Mouse (Mus musculus) small intestine, adult 2 months (tissue): ENCODE results near the gene Clcnkb. TPM values are rescaled to one million over a fixed set of nuclear protein-coding genes. Genes with fewer than 3 reads are reported as not detected.
A peak's percentile ranks its signal among the peaks of the same experiment; 100 is the strongest.

Experiments
- H3K27ac ChIP-seq: fragments of 200-500 bp; 2 replicates; pipeline ENCODE4 v1.5.1; 2012; ENCODE audit warnings: low read depth, low read length, control low read depth, inconsistent platforms; ENCODE audit not compliant: insufficient read depth
- H3K27me3 ChIP-seq: fragments of 200-500 bp; 2 replicates; pipeline ENCODE4 v1.6.1; 2012; ENCODE audit warnings: mild to moderate bottlenecking, moderate library complexity, low read length, inconsistent platforms; ENCODE audit not compliant: control insufficient read depth, insufficient read depth
- H3K36me3 ChIP-seq: fragments of 200-500 bp; 2 replicates; pipeline ENCODE4 v1.6.1; 2012; ENCODE audit warnings: mild to moderate bottlenecking, low read length, control low read depth, inconsistent platforms; ENCODE audit not compliant: control insufficient read depth, insufficient read depth
- H3K4me1 ChIP-seq: fragments of 200-500 bp; 2 replicates; pipeline ENCODE4 v1.6.1; 2012; ENCODE audit warnings: low read length, inconsistent platforms, mixed read lengths; ENCODE audit not compliant: control insufficient read depth, insufficient read depth, insufficient read length
- H3K4me3 ChIP-seq: fragments of 200-500 bp; 2 replicates; pipeline ENCODE4 v1.5.1; 2012; ENCODE audit warnings: low read depth, mild to moderate bottlenecking, control low read depth, inconsistent platforms, low read length, moderate library complexity
- CTCF ChIP-seq: fragments of 200-500 bp; IDR thresholded peaks from 2 replicates; pipeline ENCODE4 v1.5.1; 2012; ENCODE audit warnings: low read depth, mild to moderate bottlenecking, control low read depth, inconsistent platforms, low read length, moderate library complexity, mixed read lengths; ENCODE audit not compliant: insufficient replicate concordance, insufficient read length; ENCODE audit errors: extremely low read depth
- POLR2A ChIP-seq: fragments of 200-500 bp; IDR thresholded peaks from 2 replicates; pipeline ENCODE4 v1.6.1; 2012; ENCODE audit warnings: low read depth, mild to moderate bottlenecking, control low read depth, inconsistent platforms, low read length, moderate library complexity
- WGBS: fragments of 180-500 bp; shearing (Covaris S2); methylation state at CpG from one replicate; pipeline ENCODE4 v1.1.7; 2018; 5-methylcytosine and 5-hydroxymethylcytosine counted together
- polyA plus RNA-seq: library from polyadenylated mRNA; depleted of rRNA; stranded (reverse); fragments of >200 nt; gene quantifications from 2 replicates; pipeline ENCODE4 v1.2.3, GENCODE M21; 2012

The Clcnkb gene
- polyA plus RNA-seq, 1 experiment = not detected

DNA sequence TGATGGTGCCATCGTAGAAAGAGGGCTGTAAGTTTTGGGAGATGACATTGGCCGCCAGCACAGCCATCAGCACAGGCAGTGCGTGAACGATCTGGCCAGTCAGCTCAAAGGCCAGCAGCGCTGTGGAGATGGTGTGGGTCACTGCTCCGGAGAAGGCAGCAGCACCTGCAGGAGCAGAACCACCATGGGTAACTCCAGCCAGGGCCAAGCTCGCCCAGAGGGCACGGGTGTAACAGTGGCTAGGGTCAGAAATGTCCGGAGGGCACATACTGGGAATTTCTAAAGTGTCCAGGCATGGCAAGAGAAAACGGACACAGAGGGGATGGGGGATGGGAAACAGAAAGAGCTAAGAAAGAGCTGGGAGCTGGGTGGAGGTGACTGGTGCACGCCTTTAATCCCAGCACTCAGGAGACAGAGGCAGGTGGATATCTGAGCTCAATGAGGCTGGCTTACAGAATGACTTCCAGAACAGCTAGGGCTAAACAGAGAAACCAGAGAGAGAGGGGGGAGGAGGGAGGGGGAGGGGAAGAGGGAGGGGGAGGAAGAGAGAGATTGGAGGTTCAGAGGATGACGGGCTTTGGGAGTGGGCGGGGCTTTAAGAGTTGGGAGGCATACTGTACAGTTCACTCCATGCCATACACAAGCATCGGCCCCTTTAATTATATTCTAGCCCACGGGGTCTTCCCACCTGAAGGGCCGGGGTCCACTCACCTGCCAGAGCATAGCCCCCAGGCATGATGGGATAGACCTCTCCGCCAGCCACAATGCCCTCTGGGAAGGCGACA, 26.3 kb downstream of the Clcnkb start:
- WGBS = 69% methylated on average over 18 of the region's 18 CpGs
- no peaks in the 10 kb centered on the region; the same call in none of the 2 replicates for H3K4me1 ChIP-seq
- H3K27me3 ChIP-seq = 0 out of 2 replicates have a peak, but pooled peaks cover 2% of the 10 kb centered on the region
- no peak overlapping the region for H3K27ac ChIP-seq
- TF ChIP-seq CTCF (no peak), POLR2A (no peak)
- no peak overlapping the region for H3K4me3 ChIP-seq
- no peaks in the 10 kb centered on the region for H3K36me3 ChIP-seq

DNA sequence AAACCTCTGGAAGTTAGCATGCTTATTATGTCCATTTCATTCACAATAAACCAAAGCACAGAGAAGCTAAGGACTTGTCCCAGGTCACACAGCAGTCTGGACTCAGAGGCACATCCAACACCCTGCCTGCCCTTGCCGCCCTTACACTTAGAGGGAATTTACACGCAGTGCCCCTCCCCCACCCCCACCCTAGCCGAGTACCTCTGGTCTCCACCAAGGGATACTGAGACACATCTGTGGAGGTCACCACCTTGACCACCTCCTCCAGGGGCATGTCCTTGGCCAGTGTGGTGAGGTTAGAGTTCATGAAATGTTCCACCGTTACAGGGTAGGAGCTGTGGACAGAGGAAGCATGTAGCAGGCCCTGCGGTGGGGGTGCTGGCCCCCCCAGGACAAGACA, 27.9 kb downstream of the Clcnkb start:
- Histone ChIP-seq H3K27ac (no peak overlapping the region), H3K36me3 (no peaks in the 10 kb centered on the region), H3K4me1 (no peaks in the 10 kb centered on the region; the same call in none of the 2 replicates), H3K27me3 (peaks cover 15% of the 10 kb centered on the region; the same call in 1 of the 2 replicates), H3K4me3 (no peak overlapping the region)
- TF ChIP-seq POLR2A (no peak), CTCF (no peak)
- WGBS = 69% methylated on average over 5 of the region's 5 CpGs

DNA sequence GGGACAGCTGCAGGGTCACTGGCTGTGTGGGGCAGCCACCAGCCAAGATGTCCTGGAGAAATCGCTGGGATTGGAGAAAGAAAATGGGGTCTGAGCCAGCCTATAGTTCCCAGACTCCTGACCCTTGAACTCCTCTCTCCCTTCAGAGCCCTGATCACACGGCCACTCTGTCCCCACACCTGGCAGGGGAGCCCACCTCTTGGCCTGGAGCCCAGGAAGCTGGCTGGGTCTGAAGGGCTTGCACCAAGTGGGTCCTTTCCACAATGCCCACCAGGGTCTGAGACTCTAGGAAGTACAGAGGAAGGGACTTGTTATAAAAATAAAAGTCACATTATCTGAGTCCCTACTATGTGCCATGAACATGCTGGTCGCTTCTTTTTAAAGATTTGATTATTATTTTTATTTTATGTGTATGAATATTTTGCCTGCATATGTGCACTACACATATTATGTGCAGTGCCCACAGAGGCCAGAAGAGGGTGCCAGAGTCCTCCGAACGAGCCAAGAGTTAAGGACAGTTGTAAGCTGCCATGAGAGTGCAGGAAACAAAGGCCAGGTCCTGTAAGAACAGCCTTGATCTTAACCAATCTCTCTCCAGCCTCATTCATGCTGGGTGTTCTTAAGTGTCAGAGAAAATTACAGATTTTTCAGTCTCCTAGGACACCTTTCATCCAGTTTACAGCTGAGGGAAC, 28.6 kb downstream of the Clcnkb start:
- WGBS = 3% methylated on average over 5 of the region's 5 CpGs
- TF ChIP-seq CTCF (peak; percentile 72; the same call in 1 of the 2 replicates), POLR2A (no peak)
- Histone ChIP-seq H3K4me3 (no peak overlapping the region), H3K27me3 (peaks cover 20% of the 10 kb centered on the region), H3K4me1 (peaks cover 2% of the 10 kb centered on the region), H3K27ac (no peak overlapping the region), H3K36me3 (no peaks in the 10 kb centered on the region)

DNA sequence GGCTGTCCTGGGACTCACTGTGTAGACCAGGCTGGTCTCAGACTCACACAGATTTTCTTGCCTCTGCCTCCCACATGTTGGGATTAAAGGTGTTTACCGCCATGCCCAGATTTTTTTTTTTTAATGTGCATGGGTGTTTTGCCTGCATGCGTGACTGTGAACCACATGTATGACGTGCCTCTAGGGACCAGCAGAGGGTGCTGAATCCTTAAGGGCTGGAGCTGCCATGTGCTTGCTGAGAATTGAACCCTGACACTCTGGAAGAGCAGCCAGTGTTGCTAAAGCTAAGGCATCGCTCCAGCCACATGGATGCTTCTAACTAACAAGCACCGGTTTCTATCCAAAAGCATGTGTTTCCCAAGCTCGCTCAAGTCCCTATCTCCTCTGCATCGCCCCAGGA, 29.7 kb downstream of the Clcnkb start:
- no peak overlapping the region for H3K4me3 ChIP-seq
- H3K4me1 ChIP-seq = peaks cover 9% of the 10 kb centered on the region
- no peak overlapping the region for H3K27ac ChIP-seq
- TF ChIP-seq CTCF (no peak), POLR2A (no peak)
- H3K36me3 ChIP-seq = no peaks in the 10 kb centered on the region
- peaks cover 22% of the 10 kb centered on the region for H3K27me3 ChIP-seq
- WGBS = 71% methylated on average over 7 of the region's 7 CpGs

DNA sequence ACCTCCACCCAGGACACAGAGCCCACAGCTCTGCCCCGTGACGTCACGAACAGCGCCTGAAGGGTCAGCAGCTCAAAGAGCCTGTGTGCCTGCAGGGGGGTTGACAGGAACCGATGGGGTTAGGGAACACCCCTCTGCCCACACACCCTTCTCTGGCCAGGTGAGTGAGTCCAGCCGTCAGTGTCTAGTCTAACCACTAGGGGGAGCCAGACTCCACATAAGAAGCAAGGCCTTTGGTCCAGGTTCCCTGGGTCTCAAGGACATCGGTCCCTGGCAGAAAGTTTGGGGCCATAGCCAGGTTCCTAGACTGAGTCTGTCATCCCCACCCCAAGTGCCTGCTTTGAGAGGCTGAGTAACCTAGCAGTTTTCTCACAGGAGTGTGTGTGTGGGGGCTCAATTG, 30.5 kb downstream of the Clcnkb start:
- no peak overlapping the region for H3K27ac ChIP-seq
- peaks cover 10% of the 10 kb centered on the region for H3K4me1 ChIP-seq
- H3K36me3 ChIP-seq = no peaks in the 10 kb centered on the region
- TF ChIP-seq POLR2A = no peak
- peak; percentile 89; the same call in 1 of the 2 replicates for TF ChIP-seq CTCF
- 3% methylated on average over 7 of the region's 7 CpGs for WGBS
- H3K4me3 ChIP-seq = no peak overlapping the region
- H3K27me3 ChIP-seq = peaks cover 22% of the 10 kb centered on the region

DNA sequence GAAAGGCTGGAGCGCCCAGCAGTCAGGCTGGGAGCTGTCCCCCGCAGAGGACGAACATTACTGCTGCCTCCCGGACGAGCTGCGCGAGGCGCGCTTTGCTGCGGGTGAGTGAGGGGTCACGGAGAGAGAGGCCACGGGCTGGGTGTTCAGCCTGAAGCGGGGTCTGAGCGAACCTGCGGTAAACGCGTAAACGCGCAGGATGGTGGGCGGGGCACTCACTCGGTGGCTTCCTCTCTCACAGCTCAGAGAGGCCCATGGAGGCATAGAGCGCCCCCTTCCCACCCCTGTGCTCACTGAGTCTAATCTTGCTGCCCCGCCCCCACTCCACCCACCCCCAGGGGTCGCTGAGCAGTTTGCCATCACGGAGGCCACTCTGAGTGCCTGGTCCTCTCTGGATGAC, 33.4 kb downstream of the Clcnkb start:
- peak overlapping the region; percentile 43 for H3K4me3 ChIP-seq
- WGBS = 4% methylated on average over 25 of the region's 25 CpGs
- no peak for TF ChIP-seq CTCF
- no peak for TF ChIP-seq POLR2A
- no peaks in the 10 kb centered on the region for H3K36me3 ChIP-seq
- no peak overlapping the region for H3K27ac ChIP-seq
- peaks cover 22% of the 10 kb centered on the region for H3K27me3 ChIP-seq
- peaks cover 11% of the 10 kb centered on the region for H3K4me1 ChIP-seq

DNA sequence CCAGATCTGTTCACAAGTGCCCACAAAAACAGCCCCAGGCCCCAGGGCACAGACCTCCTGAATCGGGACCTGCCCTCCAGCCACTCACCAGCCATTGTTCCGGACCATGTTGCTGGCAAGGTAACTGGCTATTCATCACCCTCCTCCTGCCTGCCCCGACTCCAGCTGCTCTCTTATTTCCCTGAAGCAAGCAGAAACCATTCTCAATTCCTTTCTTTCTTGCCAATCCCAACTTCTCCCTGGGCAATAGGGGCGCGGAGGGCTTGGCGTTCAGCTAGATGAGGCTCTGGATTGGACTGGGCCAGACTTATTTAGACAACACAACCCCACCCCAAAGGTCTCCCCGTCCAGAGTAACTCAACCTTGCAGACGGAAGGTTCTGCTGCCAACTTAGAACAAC, 36.1 kb downstream of the Clcnkb start:
- H3K36me3 ChIP-seq = no peaks in the 10 kb centered on the region
- peaks cover 11% of the 10 kb centered on the region for H3K4me1 ChIP-seq
- peaks cover 22% of the 10 kb centered on the region for H3K27me3 ChIP-seq
- no peak overlapping the region for H3K4me3 ChIP-seq
- no peak for TF ChIP-seq CTCF
- TF ChIP-seq POLR2A = no peak
- 44% methylated on average over 8 of the region's 8 CpGs for WGBS
- H3K27ac ChIP-seq = no peak overlapping the region
